ENCODE assay signal across 8 mouse cellular contexts in genomic region chr3:32818327-32818900, GRCm38 (mm10). TPM values are rescaled to one million over a fixed set of nuclear protein-coding genes. Genes with fewer than 3 reads are reported as not detected.
DNase-seq lines count a peak whose midpoint lies in the region; ATAC-seq and TF ChIP-seq lines count a peak whose summit lies in the region.

No protein-coding gene starts in this region.

- peaks cover 10% of the 10 kb centered on the region; the same call in 1 of the 2 replicates for H3K4me1 ChIP-seq in hindbrain, embryonic 14.5 days (replicated peaks; ENCODE audit: control insufficient read depth, insufficient read depth, low read length)

- H3K4me2 ChIP-seq in hindbrain, embryonic 14.5 days (replicated peaks), result peak overlapping the region; percentile 53
- peak overlapping the region; percentile 71 for H3K4me2 ChIP-seq in myocyte (ENCODE audit: low read depth)

- H3K9me3 ChIP-seq in hindbrain, embryonic 14.5 days (ENCODE audit: control insufficient read depth, low read length), result no peaks in the 10 kb centered on the region

- WGBS in hindbrain, embryonic 14.5 days, result 3% methylated on average over 12 of the region's 12 CpGs

- peak overlapping the region; percentile 96; the same call in 1 of the 2 replicates for H3K27ac ChIP-seq in hindbrain, embryonic 14.5 days

- ATAC-seq in cerebellum, adult (ENCODE audit: insufficient number of reproducible peaks, low FRiP score, low TSS enrichment), result no peak
- ATAC-seq in hindbrain, embryonic 14.5 days (ENCODE audit: low FRiP score), result no peak

- no peak for TF ChIP-seq POLR2A in myocyte (IDR thresholded peaks at IDR 0.05; ENCODE audit: insufficient read length, low read depth)

- no peaks in the 10 kb centered on the region for H3K79me2 ChIP-seq in myocyte (ENCODE audit: control insufficient read depth, insufficient read depth)

- H3K4me3 ChIP-seq in hindbrain, embryonic 14.5 days (replicated peaks; ENCODE audit: low read length), result peak overlapping the region; percentile 91
- H3K4me3 ChIP-seq in myocyte, result peak overlapping the region; percentile 39

- peak; percentile 12 for DNase-seq in cerebellum, adult 11 months
- peak; percentile 24 to 40 for DNase-seq in adrenal gland, postnatal 36 days
- DNase-seq in forelimb bud, embryonic 11.5 days (ENCODE audit: low read depth, low spot score), result peak; percentile 30
- DNase-seq in hindbrain, embryonic 14.5 days (ENCODE audit: low spot score), result peak; percentile 26
- no peak for DNase-seq in layer of hippocampus, postnatal 10 days (ENCODE audit: low spot score in 2 of 2)
- DNase-seq in urinary bladder, postnatal 36 days (ENCODE audit: low spot score in 2 of 2), result no peak

- no peaks in the 10 kb centered on the region for H3K36me3 ChIP-seq in hindbrain, embryonic 14.5 days (replicated peaks; ENCODE audit: control insufficient read depth, insufficient read depth)
- H3K36me3 ChIP-seq in myocyte (ENCODE audit: control insufficient read depth, insufficient read depth), result no peaks in the 10 kb centered on the region

- H3K9ac ChIP-seq in hindbrain, embryonic 14.5 days, result peak overlapping the region; percentile 92

- H3K27me3 ChIP-seq in hindbrain, embryonic 14.5 days (ENCODE audit: control insufficient read depth, insufficient read depth, low read length), result no peaks in the 10 kb centered on the region
- no peaks in the 10 kb centered on the region for H3K27me3 ChIP-seq in myocyte (ENCODE audit: control insufficient read depth, insufficient read depth, insufficient read length)

- H3ac ChIP-seq in myocyte (ENCODE audit: control insufficient read depth, insufficient read length), result peak overlapping the region; percentile 59

TF ChIP-seq in myocyte, 11 proteins besides CTCF, POLR2A, EP300 and RAD21:
- TF ChIP-seq MYOD1 (IDR thresholded peaks at IDR 0.05; ENCODE audit: control insufficient read depth in 1 of 3, insufficient read length in 2 of 3, low read depth in 2 of 3), result no peak

RNA-seq across cellular contexts. Expression of gene Usp13, which starts 1.1 kb away (rescaled TPM):
- total RNA-seq in adrenal gland, postnatal 36 days (2021), result 1 to 10 TPM; 3.6 to 4.3 TPM
- polyA plus RNA-seq in hindbrain, embryonic 14.5 days (2014; fragmentation: Nextera tagmentation; extraction: Ambion mirVana), result 12.2 and 13.8 TPM in 2 replicates
- 5.6 TPM for polyA plus RNA-seq in myocyte (2012; fragmentation: generic; extraction: Trizol)
- total RNA-seq in layer of hippocampus, postnatal 10 days (2021), result 10 to 100 TPM; 22.3 TPM

Comparison
In these comparisons a context has a peak if more than half of its experiments do, and no peak if none do; other contexts are left out.
1. DNase-seq: peak in cerebellum, adult 11 months (single experiment), adrenal gland, postnatal 36 days (2 of 2), forelimb bud, embryonic 11.5 days (single experiment) and hindbrain, embryonic 14.5 days (single experiment); none in layer of hippocampus, postnatal 10 days (0 of 2) and urinary bladder, postnatal 36 days (0 of 2).
2. RNA of gene Usp13, which starts 1.1 kb away (total RNA-seq): 22.3 TPM in layer of hippocampus, postnatal 10 days; 3.6 to 4.3 TPM in adrenal gland, postnatal 36 days; every median in the first group is over 4 times any median in the second.